Mouse (Mus musculus): ENCODE data around the gene Map4k5.

Gene Map4k5

DNA sequence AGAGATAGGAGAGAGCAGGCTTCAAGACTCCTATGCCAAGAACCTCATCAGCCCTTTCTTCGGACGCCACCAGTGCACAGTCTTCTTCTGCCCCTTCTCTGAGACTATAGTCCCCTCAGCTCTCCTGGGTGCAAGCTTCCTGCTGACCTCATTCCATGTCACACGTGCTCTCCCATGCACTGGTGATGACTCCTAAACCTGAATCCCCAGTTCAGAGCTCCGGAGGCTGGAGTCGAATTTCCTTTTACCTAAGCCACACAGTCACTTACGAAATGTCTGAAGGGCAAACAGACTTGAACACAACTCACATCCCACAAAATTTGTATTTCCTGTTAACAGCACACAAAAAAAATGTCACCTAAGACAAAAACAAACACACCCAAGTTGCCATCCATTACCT, 5.2 kb downstream of the Map4k5 start:
- DNase-seq (ENCODE audit: low read depth) = no peak

DNA sequence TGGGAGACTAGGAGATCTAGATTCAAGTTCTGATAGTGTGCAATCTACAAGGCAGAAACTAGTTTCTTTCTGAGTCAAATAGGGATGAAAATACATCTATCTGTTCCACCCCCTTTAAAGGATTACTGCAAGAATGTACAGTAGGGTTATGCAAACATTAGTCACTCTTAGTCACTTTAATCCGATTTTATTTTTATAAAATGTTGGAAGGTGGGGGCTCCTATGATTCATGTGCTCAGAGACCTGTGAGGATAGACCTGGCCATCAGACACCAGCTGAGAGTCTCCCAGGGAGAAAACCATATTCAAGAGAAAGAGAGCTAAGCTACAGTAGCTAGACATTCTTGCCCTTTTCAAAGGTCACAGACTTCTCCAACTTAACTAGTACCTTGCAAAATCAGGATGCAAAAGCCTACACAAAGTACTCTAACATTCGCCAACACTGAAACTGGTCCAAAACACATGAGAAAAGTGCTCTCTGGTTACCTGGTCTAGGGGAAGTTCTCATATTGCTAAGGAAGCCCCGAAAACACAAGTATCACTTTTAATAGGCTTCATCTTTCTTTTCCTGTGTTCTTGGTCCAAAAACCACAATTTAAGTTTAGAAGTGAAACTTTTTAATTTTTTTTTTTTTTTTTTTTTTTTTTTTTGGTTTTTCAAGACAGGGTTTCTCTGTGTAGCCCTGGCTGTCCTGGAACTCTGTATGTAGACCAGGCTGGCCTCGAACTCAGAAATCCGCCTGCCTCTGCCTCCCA, 7.7 kb downstream of the Map4k5 start:
- peak; percentile 65 for DNase-seq (ENCODE audit: low read depth)

DNA sequence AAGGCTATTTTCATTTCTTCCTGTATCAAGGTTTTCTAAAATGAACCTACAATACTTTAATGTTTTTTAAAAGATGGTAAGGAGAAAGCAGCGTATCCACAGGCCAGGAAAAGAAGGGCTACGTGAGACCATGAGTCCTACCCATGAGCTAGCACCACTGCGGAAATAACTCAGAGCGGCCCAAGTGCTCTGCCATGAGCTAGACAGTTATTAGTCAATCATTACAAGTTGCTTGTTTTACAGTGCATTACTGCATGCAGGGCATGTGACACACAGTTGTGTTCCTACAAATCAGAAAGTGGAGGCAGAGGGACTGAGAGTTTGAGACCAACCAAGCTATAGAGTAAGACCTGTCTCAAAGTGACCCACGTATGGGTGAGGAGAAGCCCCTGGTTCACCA, 8.9 kb downstream of the Map4k5 start:
- no peak for DNase-seq (ENCODE audit: low read depth)

DNA sequence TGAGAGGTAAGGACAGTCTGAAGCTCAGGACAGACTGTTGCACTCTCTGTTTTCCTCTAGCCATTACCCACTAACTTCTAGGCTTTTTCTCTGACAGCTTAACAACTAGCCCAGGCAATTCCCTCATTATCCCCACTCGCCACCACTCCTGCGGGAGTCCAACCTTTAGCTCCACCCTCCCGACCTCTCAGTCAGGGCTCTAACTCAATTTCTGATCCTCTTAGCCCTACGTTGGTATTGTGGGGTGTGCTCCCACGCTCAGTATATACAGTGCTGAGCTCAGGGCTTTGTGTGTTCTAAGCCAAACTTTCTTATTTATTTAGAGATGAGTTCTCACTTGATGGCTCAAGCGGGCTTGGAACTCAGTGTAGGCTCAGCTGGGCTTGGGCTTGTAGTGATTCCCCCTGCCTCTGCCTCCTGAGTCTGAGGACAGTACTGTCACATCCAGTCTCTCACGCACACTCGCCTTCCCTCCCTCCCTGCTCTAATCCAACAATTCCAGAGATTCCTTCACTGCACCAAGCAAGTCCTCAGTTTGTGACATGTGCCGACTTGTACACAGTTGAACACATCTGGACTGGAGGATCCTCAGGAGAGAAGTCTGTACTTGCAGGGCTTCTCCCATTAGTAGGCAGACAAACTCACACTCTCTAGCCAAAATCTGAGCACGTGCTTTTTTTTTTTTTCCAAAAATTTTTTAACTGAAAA, 11.6 kb downstream of the Map4k5 start:
- no peak for DNase-seq (ENCODE audit: low read depth)

DNA sequence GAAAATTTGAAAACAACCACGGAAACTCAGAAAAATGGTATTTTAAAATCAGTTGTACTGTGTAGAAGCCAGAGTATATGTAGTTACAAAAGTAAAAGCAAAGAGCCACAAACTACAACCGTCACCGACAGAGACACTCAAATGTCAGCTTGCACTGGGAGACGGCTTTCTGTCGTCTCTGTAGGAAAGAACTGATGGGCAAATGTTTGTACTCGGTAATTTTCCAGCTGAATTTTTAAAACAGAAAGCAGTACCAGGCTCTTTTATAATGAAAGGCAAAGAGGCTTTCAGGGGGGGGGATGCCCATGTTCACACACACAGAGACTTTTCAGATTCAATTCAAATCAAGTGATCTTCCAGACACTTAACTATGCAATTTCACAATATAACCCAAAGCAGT, 13.3 kb downstream of the Map4k5 start:
- DNase-seq (ENCODE audit: low read depth) = no peak

DNA sequence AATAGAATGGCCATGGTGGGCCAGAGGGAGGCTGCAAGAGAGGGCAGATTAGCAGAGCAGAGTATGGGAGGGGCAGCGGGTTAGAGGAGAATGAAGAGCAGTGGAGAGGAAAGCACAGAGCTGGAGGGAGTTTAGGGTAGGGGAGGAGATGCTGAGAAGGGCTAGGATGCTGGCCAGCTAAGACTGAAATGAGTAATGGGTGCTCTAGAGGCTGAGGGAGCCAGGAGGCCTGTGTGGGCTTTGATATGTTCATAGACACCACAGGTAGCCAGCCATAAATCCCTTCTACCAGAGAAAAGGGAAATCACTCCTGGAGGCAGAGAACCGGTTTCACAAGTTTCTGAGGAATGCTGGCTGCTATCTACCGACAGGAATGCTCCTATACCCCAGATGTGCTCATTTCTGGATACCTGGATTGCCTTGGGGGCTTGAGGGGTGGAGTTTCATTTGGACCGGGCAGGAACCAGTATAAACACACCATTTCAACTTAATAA, 13.8 kb downstream of the Map4k5 start:
- DNase-seq (ENCODE audit: low read depth) = no peak

DNA sequence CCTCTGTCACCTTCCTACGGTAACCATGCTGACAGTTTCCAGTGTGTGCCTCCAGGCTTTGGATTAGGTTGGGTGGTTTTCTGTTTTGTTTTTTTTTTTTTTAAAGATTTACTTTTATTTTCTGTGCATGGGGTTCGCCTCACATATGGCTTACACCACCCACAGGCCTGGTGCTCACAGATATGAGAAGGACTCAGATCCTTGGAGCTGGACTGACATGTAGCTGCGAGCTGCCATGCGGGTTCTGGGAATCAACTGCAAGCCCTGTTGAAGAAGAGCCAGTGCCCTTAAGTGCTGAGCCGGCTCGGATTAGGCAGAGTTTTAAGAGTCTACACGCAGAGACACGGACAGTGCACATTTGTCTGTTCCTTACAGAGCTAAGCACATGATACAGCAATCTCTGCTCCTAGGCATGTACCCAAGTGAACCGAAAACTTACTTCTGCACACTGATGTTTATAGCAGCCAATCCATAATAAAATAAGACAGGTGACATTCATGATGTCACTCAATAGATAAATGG, 15.1 kb downstream of the Map4k5 start:
- no peak for DNase-seq (ENCODE audit: low read depth)

DNA sequence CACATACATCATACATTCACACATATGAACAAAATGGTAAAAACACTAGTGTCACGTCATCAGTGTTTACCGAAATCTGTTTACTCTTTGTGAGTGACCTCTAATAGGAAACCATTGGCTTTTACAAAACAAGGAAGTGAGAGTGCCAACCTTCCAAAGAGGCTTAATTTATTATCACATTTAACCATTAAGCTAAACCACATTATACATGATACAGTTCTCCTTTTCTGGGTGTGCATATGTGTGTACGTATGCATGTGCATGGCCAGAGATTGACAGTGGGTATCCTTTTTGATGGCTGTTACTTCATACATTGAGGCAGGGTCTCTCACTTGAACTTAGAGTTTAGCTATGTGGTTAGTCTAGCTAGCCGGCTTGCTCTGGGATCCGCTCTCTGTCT, 21.4 kb downstream of the Map4k5 start:
- no peak for DNase-seq (ENCODE audit: low read depth)

DNA sequence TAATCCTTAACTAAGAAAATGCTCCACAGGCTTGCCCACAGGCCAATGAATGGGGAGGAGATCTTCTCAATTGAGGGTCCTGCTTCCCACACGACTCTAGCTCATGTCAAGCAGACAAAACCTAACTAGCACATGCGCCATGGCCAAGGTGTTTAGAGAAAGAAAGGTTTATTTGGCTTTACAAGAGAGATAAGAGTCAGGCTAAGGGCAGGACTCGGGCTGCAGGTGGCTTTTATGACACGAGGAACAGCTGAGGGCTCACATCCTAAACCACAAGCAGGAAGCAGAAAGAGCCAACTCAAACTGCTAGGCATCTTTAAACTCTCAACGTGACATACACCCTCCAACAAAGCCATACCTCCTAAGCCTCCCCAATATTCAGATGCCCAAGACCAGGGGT, 25.7 kb downstream of the Map4k5 start:
- DNase-seq (ENCODE audit: low read depth) = no peak

DNA sequence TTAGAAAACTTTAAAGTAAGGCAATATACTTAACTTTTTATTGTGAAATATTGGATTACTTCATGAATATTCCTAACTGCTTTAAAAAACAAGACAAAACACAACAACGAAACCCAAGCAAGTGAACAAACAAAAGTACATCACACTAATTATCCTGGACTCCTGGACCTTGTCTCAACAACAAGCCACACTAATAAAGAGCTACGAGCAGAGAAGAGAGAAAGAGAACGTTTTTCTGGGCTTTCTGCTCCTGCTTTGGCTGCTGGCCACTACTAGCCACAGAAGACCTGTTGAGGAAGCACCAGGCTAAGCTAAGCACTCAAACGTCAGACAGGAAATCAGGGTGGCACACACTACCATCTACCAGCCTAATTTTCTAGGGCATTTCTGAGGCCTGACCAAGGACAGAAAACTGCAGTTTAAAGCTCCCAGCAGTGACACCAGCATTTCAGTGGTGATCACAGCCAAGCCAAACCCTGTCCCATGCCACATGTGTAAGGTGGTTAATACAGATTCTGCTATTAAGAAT, 28.8 kb downstream of the Map4k5 start:
- DNase-seq (ENCODE audit: low read depth) = no peak

DNA sequence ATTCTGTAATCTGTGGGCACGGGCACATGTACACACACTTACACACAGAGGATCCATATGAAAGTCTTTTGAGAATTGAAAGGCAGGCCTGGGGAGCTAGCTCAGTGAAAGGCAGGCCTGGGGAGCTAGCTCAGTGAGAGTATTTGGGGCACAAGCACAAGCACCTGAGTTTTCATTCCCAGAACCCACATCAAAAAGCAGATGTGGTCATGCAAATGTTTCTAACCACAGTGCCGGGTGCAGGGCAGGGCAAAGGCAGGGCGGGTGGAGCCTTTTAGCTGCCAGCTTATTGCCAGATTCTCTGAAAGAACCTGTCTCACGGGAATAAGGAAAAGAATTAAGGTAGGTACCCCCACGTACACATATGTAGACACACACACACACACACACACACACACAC, 29.5 kb downstream of the Map4k5 start:
- no peak for DNase-seq (ENCODE audit: low read depth)

DNA sequence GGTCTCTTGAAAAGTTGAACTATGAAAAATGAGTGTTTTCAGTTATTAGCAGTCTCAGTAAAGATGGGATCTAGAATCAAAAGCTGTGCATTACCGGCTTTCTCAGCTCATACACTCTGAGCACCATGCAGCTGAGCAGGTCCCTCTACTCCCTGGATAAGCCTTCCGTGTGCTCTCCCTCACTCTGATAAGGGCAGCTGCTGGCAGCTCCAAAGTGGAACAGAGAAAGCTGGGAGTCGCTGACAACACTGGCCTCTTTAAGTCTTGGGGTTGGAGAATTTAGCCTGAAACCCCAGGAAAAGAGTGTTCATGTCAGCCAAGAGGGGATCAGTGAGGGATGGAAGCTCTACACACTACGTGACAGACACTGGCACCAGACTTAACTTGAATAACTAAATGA, 34.2 kb downstream of the Map4k5 start:
- no peak for DNase-seq (ENCODE audit: low read depth)

DNA sequence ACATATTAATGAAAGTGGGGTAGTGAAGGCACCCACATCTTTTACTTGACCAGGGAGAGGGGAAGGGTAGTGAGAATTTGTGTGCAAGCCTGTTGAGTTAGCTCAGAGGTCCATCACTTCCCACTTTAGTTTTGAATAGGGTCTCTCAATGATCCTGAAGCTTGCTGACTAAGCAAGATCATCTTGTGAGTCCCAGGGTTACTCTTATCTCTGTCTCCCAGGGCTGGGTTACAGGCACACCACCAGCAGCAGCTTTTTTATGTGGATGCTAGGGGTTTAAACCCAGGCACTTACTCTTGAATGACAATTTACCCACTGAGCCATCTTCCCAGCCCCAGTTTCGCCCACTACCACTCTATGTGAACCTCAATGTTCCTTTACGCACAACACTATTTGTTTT, 35.4 kb downstream of the Map4k5 start:
- no peak for DNase-seq (ENCODE audit: low read depth)

DNA sequence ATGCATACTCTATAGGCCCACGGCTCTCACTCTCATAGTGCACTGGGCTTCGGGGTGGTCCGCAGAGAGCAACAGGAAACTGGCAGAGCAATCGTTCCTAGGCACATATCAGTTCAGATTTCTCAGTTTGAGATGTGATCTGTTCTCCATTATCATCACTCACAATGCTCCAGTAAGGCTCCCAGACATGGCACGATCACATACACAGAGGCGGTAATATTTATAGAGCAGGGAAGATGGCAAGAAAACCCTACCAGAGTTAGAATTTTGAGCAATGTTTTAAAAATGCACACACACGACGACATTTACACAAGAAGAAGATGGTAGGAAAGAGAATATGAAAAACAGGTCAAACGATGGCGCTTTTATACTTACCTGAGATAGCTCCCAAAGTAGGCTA, 36.6 kb downstream of the Map4k5 start:
- DNase-seq (ENCODE audit: low read depth) = no peak

DNA sequence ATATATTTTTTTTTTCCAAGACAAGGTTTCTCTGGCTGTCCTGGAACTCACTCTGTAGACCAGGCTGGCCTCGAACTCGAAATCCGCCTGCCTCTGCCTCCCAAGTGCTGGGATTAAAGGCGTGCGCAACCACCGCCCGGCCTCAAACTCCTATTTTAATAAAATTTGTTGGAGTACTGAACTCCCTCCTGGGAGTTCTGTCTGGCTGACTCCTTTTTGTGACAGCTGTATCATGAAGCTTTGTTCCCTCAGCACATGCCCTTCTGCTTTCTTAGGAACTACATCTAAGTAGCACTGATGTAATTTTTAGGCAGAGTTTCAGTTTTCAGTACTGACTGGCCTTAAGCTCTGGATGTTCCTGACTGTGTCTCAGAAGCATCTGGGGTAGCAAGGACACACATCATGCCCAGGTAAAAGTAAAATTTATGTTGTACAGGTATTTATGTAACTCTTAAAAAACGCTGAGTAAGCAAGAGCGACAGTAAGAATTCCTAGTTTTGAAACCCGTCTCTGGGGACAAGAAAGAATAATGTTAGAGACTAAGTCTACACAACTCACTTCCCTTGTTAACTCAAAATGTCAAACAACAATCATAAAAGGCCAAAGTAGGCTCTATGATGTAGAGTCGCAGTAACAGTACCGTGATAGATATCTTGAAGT, 37.2 kb downstream of the Map4k5 start:
- DNase-seq (ENCODE audit: low read depth) = no peak

DNA sequence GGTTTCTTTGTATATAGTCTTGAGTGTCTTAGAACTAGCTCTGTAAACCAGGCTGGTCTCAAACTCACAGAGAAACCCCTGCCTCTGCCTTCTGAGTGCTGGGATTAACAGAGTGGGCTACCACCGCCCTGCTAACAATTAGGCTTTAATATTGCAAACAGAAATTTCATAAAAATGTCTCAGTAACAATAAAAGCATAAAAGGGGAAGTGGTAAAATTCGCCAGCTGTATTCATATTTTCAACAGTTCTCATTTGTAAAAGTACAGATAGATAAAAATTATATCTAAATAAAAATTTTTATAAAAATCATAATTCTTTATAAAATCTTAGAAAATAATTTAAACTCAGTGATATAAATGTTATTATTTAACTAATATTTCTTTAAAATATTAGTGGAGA, 39.1 kb downstream of the Map4k5 start:
- DNase-seq (ENCODE audit: low read depth) = no peak

DNA sequence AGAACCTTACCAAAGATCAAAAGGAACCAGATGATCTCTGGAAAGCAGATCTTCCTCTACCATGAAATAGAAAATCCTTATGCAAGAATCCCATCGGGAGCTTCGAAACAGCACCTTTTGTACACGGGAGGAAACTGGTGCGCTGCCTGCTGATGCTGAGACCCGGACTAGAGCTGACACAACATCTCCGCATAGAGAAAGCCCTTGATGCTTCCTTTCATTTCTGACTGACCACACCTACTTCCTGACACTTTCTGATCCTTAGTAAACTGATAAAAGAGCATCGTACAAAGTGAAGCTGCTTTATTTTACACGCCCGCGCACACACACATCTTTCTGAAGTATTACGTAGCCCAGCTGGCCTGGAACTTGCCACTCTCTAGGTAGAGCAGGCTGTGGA, 39.6 kb downstream of the Map4k5 start:
- no peak for DNase-seq (ENCODE audit: low read depth)

DNA sequence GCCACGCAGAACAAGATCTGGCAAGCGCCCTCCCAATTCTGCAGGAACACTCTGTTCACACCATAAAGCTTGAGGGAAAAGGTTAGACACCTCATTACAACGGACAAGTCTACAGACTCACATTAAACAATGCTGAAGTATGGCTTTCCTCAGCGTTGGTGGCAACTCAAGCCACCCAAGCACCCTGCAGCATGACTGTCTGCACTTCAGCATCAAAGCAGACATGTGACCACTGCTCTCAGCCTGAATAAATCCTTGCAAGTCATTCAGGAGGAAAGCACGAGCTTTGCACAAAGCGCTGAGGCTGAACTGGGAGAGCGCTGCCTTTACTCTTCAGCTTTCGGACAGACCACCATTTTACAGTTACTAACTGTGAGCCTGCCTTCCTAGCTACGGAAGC, 40.7 kb downstream of the Map4k5 start:
- no peak for DNase-seq (ENCODE audit: low read depth)

DNA sequence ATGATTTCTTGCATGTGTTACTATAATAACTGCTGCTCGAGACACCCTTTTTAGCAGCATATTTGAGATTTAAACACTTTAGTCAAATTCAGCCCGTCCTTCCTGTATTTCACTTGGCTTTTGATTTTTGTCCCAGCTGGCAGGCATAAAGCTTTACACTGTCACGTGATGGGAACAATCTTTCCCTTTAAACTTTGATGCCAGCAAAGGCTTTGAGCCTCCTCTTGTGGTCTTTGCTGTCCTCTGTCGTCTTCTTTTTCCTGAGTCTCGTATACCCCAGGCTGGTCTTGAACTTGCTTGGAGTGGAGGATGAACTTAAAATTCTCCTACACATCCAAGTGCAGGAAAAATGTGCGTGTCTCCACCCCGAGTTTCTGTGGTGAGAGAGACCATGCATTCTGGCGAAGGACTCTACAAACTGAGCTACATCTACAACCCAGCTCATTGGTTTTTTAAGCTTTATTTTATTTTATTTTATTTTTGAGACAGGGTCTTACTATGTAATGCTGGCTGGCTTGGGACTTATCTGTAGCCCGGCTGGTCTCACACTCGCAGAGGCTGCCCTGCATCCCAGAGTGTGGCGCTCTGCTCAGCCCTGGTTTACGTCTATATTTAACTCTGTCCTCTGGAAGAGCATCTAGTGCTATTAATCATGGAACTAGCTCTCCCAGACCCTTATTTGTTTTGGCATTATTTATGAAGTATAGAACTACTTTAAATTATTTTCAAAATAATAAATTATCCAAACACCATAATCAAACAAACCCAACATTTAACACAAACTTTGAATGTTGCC, 44.7 kb downstream of the Map4k5 start:
- no peak for DNase-seq (ENCODE audit: low read depth)

DNA sequence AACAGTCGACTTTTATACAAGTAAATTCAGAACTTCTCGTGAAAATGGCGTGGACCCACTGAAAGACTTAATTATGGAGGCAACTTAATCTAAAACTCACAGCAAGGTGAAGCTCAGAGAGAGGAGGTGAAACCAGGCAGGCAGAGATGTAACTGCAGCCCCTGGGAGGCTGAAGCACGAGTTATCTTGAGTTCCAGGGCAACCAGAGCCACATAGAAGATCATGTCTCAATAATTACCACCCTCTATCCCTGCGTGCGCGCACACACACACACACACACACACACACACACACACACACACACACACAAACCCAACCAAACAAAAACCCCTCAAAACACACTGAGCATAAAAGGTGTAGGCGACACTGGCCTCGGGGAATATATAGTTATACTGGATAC, 46.5 kb downstream of the Map4k5 start:
- no peak for DNase-seq (ENCODE audit: low read depth)

DNA sequence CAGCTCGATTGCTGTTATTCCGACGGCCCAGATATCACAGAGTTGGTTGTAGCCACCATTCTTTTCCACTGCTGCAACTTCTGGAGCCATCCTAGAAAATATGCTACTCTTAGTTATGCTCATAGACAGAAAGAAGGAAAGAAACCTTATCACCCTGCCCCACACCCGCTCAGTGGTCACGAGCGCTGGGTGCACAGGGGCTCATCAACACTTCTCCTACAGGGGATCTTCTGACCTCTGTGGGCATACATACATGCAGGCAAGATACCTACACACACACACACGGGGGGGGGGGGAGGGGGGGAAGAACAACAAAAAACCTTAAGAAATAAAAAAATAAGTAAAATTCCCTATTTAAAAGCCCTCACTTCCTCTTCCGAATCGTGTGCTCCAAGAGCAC, 47.3 kb downstream of the Map4k5 start:
- DNase-seq (ENCODE audit: low read depth) = no peak
